Mouse (Mus musculus) induced T-regulatory cell, adult 2 months (primary cell): ENCODE data around the gene Fat4.

ENCODE experiments used
- DNase-seq: peaks from one replicate; pipeline ENCODE4 v3.0.0-alpha.2; 2012; ENCODE audit warnings: low read depth

Gene Fat4

DNA sequence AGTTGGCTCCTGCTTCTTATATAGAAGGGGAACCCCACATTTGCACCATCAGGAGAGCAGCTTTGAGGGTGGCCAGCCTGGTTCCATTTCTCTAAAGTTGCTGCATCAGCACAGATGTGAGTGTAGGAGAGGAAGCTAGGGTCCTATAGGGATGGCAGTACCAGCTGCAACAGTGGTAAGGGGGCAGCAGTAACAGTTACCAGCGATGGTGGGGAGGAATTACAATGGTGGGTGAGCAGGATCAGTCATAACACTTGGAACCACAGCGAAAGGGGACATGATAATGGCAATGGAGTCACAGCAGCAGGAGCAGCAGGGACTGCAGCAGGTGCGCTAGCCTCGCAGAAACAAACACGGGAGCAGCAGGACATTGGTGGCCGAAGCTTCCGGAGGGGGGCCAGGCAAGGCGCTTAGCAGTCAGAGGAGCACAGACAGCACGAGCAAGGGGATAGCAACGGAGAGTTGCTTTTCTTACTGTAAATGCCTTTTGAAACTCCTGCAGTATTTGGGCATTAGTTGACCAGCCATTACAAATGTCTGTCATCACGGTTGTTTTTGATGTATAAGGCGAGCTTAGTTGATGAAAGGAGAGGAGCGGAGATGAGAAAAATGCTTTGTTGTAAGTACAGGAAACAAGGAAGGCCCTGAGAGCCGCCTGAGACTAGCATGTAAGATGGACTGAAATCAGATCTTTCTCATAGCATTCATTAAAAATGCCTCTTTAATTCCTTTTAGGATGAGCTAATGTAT is 21.1 kb downstream of the Fat4 start:
- no peak for DNase-seq

DNA sequence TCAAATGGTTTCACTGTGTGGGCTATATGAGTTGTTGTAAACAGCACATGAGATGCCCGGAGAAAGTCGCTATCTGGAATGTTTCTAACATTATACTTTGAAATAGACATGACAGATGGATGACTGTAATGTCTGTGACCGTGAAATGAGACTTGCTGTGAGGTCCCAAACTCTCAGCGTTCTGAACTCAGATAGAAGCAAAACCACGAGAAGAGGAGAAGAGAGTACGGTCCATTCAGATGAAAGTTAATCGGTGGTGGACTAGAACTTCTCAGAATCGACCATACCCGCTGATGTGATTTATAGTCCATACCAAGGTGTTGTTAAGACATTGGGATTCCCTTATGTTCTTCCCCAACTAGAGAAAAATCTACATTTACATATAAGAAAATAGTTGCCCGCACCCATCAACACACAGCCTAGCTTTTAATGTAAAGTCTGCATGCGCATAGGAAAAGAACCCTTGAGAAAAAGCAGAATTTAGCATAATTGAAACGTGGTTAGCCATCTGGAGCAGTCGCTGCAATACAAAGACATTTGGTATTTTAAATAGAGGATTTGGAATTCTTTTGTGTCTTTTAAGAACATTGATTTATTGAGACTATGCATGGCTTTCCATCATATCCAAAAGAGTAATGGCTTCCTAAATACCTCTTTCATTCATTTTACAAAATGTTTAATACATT is 21.8 kb downstream of the Fat4 start:
- no peak for DNase-seq

DNA sequence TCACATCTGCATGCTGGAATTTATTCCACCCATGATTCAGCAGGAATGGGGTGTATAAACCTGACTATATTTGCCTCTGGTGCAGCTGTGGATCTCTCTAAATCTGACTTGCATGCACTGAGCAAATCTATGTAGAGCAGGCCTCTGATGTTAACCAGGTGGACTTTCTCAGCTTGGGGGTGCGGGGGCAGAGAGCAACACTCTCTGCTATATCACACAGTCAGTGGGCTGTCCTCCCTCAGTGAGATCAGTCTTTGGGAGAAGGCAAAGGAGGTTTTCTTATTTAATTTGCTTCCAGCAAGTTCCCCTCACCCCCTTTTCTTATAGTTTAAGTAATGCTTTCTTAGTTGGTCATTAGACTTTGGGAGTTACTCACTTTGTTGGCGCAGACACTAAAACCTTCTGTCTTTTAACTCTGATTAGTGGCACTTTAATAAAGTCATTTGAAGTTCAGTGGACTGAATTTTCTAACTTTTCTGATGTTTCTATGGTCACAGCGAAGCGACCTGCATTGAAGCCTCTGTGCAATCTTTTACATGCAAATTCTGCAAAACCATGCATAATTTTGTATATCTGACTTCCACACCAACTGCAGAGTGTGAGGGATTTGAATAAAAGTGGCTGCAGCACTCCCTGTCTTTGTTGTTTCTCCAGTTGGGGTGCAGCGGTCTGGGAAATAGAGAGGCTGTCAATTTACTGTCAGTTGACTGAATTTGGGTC is 26.2 kb downstream of the Fat4 start:
- no peak for DNase-seq

DNA sequence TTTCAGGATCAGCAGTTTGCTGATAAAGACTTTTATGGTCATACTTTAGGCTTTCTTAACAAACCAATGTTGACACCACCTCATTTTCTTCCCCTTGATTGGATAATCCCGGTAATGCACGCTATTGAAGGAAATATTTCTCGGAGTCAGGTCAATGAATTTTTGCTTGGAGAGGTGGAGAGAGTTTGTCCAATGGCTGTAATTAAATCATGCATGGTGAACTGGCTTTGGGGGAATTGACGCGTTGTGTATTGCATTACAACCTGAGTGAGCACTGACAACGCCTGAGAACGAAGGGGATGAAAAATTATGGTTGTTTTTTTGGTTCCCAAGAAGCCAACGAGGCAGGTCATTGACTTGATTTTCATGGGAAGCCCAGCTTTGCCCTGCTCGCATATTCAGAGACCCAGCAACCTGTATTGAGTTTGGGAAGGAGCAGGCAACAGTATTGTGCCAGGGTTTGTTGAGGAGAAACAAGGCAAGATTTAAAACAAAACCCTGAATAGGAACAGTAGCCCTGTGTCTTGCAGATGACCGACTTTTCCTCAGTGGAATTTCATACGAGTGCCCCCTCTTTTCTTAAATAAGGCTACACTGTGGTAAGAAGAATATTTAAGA is 26.9 kb downstream of the Fat4 start:
- no peak for DNase-seq

DNA sequence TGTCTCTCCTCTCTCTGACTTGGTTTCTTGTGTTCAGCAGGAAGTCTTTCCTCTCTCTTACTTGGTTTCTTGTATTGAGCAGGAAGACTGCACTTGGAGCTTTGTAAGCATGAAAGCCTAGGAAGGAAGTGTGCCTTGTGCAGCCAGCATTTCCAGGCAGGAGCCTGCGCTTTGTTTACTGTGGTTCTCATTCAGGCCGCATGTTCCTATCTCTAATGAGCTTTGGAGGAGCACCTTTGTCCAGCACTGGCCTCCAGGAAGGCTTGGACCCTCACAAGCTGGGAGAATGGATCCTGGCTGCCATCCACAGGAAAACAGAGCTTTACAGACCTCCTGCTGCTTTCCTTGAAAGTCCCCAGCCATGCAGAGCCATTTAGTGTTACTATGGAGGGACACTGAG is 32.2 kb downstream of the Fat4 start:
- DNase-seq, result no peak

DNA sequence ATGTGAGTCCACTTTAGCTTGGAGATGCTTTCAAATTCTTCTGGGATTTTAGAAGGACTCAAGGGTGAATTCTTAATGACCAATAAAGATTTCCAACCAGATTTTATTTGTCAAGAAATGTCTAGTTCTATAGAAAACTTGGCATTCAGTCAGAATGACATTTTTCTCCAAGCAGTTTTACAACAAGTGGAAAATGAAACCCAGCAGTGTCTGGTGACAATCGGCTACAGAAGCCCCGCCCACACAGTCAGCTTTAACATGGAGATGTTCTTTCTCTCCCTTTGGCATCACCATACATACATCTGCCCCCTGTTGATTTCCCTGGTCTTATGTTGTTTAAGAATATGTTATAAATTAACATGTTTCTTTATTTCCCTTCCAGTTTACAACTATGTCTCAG is 34.3 kb downstream of the Fat4 start:
- DNase-seq, result no peak

DNA sequence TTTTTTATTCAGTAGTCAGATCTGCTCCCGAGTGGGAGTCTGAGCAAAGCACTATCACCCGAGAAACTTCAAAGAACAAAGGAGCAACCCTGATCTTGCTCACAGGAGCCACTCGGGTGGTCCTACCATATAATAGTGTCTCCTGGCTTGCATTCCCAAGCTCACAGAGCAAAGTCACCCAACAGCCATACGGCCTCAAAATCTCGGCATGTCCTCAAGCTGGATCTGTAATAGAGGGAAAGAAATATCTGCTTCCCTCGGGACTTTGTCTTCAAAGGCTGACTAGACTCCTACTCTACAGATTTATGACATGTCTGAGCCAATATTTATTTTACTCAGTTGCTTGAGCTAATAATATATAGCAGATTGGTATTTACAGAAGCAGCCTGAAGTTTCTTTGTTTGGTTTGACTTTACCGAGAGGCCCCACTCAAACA is 36.5 kb downstream of the Fat4 start:
- DNase-seq, result no peak

DNA sequence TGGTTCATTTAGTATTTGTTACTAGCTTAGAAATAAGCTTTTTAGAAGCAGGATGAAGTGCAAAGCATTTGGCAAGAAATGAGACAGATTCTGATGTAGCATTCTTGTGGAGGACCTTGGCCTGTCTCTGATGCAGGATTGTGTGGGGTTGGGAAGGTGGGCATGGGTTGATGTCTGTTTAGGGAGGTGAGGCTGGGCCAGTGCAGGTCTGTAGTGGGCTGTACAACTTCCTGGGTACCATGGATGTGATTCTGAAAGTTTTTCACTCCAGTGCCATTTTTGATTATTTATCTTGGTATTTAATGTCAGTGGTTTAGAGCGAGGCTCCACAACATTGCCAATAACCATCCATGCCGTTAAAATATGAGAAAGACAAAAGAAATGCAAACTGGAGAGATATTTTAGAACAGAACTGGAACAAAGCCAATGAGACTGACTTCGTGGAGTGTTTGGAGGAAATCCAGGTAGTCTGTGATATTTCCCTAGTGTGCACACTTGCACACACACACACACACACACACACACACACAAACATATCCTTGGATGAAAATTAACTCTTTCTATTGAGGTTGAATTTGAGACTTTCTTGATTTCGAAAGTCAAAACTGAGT is 41.4 kb downstream of the Fat4 start:
- DNase-seq, result no peak

DNA sequence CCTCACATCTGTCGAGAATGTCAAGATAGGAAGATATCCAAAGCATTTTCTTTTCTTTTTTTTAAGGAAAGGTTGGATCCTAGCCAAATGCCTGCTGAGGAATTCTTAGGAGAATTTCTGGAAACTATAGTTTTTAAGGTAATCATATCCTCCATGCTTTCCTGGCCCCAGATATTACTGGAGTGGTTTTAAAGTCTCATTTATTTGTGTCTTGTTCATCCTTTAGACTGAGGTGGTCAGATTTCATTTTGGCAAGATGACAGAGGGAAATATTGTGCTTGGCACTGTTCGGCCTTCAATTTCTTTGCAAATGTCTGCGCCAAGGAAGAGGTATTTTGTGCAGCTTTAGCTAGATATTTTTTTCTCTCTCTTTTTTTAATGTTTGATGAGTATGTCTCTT is 42.0 kb downstream of the Fat4 start:
- DNase-seq, result no peak

DNA sequence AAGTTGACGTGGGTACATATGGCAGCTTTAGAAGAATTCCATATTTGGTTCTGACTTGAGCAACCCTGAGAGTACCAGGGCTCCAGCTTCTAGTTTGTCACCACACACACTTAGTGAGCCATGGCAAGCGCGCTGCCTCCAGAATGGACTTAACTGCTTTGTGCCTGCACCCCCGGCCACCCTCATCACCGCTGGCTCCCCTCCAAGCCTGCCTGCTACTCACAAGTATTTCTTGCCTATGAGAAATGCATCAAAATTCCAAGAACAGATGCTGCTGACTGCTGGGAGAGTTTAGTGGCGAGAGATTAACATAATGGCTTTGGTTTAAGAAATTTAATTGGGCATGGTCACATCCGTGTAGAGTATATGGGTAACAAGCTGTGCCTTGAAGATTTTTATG is 48.0 kb downstream of the Fat4 start:
- DNase-seq, result no peak

DNA sequence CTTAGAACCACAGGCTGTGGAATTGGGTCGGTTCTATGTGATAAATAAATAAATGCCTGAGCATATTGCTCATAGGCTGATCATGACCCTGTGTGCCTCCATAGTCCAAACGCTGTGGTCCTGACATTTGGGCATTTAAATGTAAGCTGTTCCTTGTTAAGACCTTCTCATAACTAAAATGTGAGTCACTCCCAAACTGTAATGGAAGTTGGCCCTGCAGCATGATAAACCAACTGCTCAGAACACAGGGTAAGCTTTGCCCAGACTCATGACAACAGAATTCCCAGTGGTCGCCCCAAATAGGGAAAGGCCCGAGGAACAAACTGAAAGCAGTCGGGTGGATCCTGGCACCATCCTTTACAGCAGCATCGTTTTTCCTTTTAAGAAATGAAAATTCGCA is 49.7 kb downstream of the Fat4 start:
- no peak for DNase-seq

DNA sequence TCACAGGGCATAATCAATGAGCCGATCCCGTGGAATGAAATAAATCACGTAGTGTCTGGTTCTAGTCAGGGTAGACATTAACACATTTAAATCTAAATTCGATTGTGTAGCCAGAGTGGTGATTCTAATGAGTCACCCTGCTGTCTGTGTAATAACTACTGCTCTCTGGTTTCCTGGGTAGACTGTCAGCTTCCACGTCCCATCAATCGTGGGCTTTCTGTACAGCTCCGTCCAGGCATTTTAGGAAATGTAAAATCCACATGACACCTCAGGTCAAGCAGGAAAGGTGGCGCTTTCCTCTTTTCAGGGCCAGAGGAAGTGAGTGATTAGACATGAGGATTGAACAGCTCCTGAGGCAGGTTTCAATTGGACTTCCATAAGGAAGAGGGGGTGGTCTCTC is 50.4 kb downstream of the Fat4 start:
- no peak for DNase-seq

DNA sequence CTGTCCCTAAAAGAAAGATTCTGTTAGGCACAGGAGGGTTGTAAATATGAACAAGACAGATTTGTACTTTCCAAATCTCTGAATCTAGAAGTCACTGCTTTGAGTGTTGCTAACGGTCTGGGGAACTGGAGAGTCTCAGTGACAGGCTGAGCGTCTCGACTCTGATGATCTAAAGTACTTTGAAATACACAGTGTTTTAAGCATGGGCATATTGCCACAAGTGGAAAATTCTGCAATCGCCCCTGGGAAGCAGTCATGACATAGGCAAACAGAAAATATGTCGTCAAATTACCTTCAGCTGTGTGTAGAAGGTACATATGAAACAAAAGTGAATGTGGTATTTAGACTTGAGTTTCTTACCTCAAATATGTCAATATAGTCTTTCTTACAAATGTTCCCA is 51.4 kb downstream of the Fat4 start:
- no peak for DNase-seq

DNA sequence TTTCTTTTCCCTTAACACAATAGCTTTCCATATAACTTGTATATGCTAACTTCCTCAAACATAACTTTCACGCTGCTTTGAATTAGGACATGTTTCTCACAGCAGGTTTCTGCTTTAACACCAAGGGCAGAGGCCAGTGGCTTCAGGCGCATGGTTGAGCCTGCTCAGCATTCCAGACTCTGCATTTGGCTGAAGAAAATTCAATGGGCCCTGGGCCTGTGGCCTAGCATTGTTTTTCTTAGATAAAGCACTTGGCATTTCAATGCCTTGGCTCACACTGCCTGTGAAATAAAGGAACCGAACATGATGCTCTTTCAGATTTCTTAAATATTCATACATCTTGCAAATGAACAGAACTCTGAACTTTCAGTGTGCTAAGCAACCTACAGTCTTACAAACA is 52.8 kb downstream of the Fat4 start:
- DNase-seq, result no peak

DNA sequence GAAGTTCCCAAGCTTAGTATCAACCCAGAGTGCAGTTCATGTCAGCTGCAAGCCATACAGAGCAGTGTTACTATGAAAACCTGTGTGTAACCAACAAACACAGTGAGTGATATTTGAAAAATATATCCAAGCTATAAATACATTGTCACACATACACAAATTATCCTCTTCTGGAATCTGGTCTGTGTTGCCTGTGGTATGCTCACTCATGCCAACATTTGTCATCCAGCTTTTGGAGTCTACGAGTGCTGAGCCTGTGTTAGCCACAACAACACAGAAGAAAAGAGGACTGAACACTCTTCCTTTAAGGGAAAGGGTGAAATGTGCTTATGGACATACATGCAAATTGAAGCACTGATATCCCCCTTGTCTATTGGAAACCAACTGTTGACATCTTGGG is 53.6 kb downstream of the Fat4 start:
- no peak for DNase-seq

DNA sequence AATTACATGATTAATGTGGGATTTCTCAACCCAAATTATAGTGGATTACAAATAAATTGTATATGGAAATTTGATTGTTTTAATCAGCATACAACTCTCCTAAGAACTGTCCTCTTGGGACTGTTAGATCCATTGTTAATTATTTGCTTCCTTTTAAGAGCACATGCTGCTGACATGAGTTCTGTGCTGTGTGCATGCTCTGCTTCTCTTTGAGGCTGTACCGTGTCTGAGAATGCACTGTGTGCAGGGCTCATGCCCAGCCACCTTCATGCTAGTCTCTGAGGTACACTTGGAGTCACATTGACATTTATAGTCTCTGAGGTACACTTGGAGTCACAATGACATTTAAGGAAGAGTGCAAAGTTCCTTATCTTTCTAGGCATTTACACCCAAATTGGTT is 58.4 kb downstream of the Fat4 start:
- no peak for DNase-seq

DNA sequence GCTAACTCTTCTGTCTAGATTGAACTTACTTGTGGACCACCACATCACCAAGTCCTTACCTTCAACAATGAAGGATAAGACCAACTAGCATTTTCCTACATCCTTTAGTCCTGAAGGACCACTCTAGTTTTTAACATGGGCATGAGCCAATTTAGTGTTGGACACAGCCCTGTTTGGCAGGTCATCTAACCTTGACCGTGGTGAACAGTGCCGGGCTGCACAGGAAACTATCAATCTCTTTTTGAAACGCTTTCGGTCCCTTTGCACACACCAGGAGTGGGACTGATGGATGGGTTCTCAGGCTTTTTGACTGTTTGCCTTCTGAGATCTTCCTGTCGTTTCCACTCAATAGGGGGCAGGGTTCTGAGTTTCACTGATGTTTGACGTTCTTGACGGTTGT is 61.0 kb downstream of the Fat4 start:
- DNase-seq, result no peak

DNA sequence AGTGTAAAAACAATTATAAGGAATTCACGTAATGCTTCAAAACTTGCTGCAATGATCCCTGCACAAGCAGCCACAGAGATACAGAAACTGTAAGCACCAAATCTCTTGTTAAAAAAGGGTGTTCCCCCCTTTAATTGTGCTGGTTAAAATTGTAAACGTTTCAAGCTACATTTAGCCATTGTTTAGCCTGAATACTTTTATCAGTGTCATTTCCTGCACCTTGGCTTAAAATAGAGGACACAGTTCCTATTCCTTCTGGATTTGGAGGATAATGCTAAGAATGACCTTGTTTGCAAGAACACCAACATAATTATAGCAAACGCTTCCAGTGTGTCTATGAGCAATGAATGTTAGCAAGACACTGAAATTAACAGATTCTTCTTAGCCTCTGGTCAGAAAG is 65.9 kb downstream of the Fat4 start:
- no peak for DNase-seq

DNA sequence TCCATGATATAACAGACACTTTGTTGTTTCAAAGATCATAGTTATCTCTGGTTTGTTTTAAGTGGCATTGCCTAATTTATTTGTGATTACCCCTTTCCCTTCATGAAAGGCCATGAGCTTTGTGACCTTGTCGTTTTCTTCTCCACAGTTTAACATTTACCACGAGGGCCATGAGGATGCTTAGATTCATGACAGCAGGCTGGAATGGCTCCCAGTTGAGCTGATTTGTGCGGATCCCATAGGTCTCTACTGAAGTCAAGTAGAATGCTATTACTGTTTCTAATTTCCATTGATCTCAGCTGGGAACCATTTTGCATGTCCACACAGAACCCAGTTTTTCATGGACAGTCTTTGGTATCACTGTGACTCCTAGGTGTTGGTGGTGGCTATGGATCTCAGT is 67.5 kb downstream of the Fat4 start:
- DNase-seq, result no peak

DNA sequence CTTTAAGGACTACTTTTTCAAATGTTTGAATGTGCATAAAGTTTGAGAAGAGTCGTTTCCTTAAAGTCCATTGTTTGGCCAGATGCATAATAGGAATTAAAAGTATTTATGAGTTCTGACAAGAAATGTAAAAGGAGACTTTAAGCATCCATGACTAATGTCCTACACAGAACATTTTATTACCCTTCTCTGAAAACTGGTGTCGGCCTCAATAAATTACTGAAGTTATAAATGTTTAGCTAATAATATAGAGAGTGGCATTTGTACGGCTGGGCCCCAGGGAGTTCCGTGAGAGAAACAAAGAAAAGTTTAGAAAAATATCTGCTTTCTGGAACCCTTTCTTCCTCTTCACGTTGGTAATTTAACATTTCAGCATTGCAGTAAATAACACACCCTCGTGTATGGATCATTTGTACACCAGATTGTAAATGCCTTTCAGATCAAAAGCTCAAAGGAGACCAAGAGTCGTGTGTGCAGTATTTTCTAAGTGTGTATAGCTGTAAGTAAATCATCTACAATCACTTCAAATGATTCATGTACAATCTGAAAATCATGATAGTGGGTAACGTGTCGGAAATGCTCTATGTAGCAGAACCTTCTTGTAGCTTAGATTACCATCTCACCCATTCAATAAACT is 69.4 kb downstream of the Fat4 start:
- DNase-seq, result no peak

DNA sequence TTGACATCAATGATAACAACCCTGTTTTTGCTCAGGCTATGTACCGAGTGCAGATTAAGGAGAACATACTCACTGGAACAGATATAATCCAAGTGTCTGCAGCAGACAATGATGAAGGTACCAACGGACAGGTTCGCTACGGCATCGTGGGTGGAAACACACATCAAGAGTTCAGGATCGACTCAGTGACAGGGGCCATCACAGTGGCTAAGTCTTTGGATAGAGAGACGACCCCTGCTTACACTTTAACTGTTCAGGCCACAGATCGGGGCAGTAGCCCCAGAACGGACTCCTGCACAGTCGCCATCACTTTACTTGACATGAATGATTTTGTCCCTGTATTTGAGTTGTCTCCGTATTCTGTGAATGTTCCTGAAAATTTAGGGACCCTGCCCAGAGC is 70.4 kb downstream of the Fat4 start:
- DNase-seq, result no peak

DNA sequence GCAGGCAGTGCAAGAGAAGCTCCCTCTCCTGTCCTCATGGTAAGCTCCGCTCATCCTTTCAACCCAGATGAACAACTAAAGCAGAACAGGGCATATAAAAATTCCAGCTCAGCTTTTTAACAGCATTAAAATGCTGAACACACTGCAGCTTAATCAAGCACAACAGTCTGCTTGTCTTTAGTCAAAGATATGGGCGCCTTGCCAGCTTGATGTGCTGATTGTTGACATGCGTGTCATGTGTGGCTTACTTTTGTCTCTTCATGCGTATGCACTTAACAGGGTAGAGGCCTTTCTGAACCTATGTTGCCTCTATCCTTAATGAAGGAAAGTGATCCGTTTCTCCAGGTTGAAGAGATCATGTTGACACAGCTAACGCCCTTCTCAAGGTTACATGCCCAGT is 75.6 kb downstream of the Fat4 start:
- no peak for DNase-seq
